Comparison of ENCODE assay signal across 8 mouse cellular contexts in the genomic region with DNA sequence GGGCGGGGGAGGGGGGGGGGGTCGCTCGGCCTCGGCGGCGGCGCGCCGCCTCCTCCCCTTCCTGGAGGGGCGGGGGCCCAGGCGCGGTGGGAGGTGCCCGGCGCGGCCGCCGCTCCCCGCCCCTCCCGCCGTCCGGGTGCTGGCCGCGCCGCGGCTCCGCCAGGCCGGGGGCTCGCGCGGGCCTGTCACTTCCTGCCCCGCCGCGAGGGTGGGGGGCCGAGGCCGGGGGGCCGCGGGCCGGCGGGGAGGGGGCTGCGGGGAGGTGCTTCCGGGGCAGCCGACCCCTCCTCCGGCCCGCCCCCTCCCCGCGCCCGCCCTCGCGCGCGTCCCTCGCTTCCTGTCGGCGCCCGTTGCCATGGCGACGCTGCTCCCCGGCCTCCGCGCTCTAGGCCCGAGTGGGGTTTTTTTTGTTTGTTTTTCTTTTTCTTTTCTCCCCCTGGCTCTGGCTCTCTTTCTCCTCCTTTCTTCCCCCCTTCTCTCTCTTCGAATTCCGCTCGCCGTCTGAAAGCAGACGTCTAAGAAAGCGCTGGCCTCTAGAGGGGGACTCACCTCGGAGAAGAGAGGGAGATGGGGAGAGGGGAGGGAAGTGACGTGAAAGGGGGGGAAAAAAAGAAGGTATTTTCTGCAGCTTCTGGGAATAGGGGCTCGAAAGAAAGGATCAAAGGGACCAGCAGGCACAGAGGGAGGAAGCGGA. TPM values are rescaled to one million over a fixed set of nuclear protein-coding genes. Genes with fewer than 3 reads are reported as not detected.
A peak's percentile ranks its signal among the peaks of the same experiment; 100 is the strongest.
DNase-seq lines count a peak whose midpoint lies in the region; ATAC-seq lines count a peak whose summit lies in the region.

No protein-coding gene starts in this region.

- no peaks in the 10 kb centered on the region for H3K9me3 ChIP-seq in hindbrain, embryonic 14.5 days (ENCODE audit: control insufficient read depth, low read length)

- ATAC-seq in hindbrain, embryonic 14.5 days (ENCODE audit: low FRiP score) = peak; percentile 89

- 0% methylated on average over 28 of the region's 71 CpGs for WGBS in hindbrain, embryonic 14.5 days

- H3K9ac ChIP-seq in hindbrain, embryonic 14.5 days = peak overlapping the region; percentile 82

- peak overlapping the region; percentile 96 for H3K27ac ChIP-seq in hindbrain, embryonic 14.5 days

- peak overlapping the region; percentile 67 for H3K4me2 ChIP-seq in hindbrain, embryonic 14.5 days (replicated peaks)

- peak overlapping the region; percentile 79 for H3K4me3 ChIP-seq in hindbrain, embryonic 14.5 days (replicated peaks; ENCODE audit: low read length)

- peaks cover 19% of the 10 kb centered on the region for H3K36me3 ChIP-seq in hindbrain, embryonic 14.5 days (replicated peaks; ENCODE audit: control insufficient read depth, insufficient read depth)

- H3K4me1 ChIP-seq in hindbrain, embryonic 14.5 days (replicated peaks; ENCODE audit: control insufficient read depth, insufficient read depth, low read length) = peaks cover 26% of the 10 kb centered on the region

- no peaks in the 10 kb centered on the region for H3K27me3 ChIP-seq in hindbrain, embryonic 14.5 days (ENCODE audit: control insufficient read depth, insufficient read depth, low read length)

- DNase-seq in R1 (ENCODE audit: low read depth, low spot score) = peak; percentile 90
- peak; percentile 95 to 97 for DNase-seq in cerebellum, postnatal 10 days
- DNase-seq in frontal cortex, postnatal 25 days (ENCODE audit: low spot score in 2 of 2) = peak; percentile 56 to 66
- DNase-seq in hindbrain, embryonic 14.5 days (ENCODE audit: low spot score) = peak; percentile 89
- peak; percentile 83 to 84 for DNase-seq in layer of hippocampus, postnatal 36 days
- peak; percentile 86 for DNase-seq in lung, postnatal 36 days
- DNase-seq in retina, postnatal 1 day = peak; percentile 95
- DNase-seq in thymus, postnatal 4 days = peak; percentile 96

RNA-seq across cellular contexts. Expression of gene Phc1, which starts 0.6 kb away (rescaled TPM):
- 37.0 and 39.0 TPM in 2 replicates for polyA plus RNA-seq in hindbrain, embryonic 14.5 days (2014; fragmentation: Nextera tagmentation; extraction: Ambion mirVana)
- total RNA-seq in layer of hippocampus, postnatal 36 days (2021) = 10 to 100 TPM; 63.2 to 63.8 TPM

RNA-seq across cellular contexts. Expression of gene M6pr, which starts 31.3 kb away (rescaled TPM):
- polyA plus RNA-seq in hindbrain, embryonic 14.5 days (2014; fragmentation: Nextera tagmentation; extraction: Ambion mirVana) = 51.4 and 53.7 TPM in 2 replicates
- 10 to 100 TPM; 72.5 to 75.3 TPM for total RNA-seq in layer of hippocampus, postnatal 36 days (2021)

RNA-seq across cellular contexts. Expression of gene Klrg1, which starts 57.1 kb away (rescaled TPM):
- polyA plus RNA-seq in hindbrain, embryonic 14.5 days (2014; fragmentation: Nextera tagmentation; extraction: Ambion mirVana) = 0.53 and 0.82 TPM in 2 replicates
- under 1 TPM; 0.35 to 0.40 TPM for total RNA-seq in layer of hippocampus, postnatal 36 days (2021)

Comparison
In these comparisons a context has a peak if more than half of its experiments do, and no peak if none do; other contexts are left out.
1. Peak in every context shown above with its lines: DNase-seq, ATAC-seq, H3K4me3 ChIP-seq and H3K27ac ChIP-seq.